Mouse (Mus musculus) bone marrow macrophage, adult 2 months (primary cell): ENCODE data around the gene Stub1.

Experiments
- CTCF ChIP-seq: IDR thresholded peaks from 2 replicates; pipeline ENCODE4 v1.5.1; 2012; ENCODE audit warnings: low read depth, mild to moderate bottlenecking, low read length, moderate library complexity
- POLR2A ChIP-seq: IDR thresholded peaks from 2 replicates; pipeline ENCODE4 v1.6.1; 2012; ENCODE audit warnings: mild to moderate bottlenecking, low read depth, low read length, borderline replicate concordance

GRCm38 (mm10) chr17:25877741-25878610 is 44.8 kb upstream of the Stub1 start:
- TF ChIP-seq CTCF (no peak), POLR2A (no peak)
